Mouse (Mus musculus) ovary, postnatal 14 days (tissue): ENCODE measurements around the gene Dynlt1c.
"Not testable (repeated sequence)": the region's sequence is repeated elsewhere in the genome, so short reads cannot be mapped to it uniquely, and the experiment has no call there.

Experiments used
- DNase-seq: peaks from one replicate; pipeline ENCODE4 v3.0.0; 2022; ENCODE audit warnings: low spot score

Dynlt1c gene

DNA sequence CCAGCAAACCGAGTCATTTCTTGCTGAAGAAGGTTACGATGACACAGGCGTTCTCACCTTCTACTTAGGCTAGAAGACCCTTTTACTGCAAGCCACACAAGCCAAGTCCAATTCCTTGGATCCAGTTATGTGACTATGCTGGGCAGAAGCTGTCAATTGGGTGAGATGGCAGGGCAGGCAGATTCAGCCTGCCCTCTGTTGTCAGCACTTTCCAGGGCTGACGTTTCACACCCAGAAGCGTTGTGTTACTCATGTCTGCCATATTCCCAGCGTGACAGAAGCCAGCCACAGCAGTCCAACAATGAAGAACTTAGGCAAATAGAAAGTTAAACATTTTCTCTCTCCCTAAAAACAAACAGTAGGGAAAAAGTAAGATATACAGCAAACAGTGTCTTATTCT is 18.6 kb downstream of the Dynlt1c start:
- not testable (repeated sequence) for DNase-seq

DNA sequence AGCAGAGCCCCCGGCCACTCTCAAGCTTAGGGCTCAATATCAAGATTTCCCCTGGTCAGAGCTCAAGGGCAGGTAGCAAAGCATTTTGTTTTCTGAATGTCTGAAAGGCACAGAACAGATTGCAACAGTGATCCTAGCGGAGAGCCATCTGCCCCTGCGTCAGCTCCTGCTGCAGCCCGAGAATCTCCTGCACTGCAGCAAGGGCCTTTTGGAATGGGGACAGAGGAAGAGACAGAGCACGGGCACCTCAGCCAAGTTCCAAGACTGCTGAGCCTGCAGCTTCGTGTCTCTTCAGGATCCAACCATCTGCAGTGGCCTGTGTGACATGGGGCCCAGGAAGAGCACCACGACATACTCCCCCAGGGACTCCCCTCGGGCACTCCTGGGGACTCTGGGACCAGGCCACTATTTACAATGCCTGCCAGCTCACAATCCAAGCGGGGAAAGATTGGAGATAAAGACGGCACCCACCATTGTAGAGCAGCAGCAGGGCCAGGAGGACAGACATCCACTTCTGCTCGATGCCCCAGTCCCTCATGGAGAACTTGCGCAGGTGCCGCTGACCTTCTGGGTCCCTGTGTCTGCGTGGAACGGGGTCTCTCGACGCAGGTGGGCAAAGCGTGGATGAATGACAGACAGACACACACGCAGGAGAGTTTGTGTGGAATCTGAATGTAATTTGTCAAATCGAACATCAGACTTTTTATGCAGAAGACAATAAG is 19.4 kb downstream of the Dynlt1c start:
- DNase-seq = not testable (repeated sequence)

GRCm38 (mm10) chr17:6621976-6622375 is 20.5 kb downstream of the Dynlt1c start:
- DNase-seq = not testable (repeated sequence)

- not testable (repeated sequence) for DNase-seq
Observed at GRCm38 (mm10) chr17:6624926-6625558, 23.6 kb downstream of the Dynlt1c start.

DNA sequence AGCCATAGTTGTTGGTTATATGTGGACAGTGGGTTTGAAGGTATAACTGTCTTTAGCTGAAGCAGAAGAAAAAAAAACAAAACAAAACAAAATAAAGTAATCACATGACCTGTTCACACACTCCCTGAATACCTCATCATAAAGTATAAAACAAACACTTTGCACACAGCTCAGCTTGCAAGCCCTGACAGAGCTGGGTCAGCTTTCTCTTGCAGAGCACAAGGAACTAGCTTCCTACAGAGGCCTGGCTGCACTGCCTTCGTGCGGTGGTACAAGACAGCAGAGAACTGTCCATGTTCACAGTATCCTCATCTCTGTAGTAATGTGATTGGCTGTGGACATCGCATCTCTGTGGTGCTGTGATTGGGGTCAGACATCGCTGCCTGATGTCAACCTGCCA is 28.9 kb downstream of the Dynlt1c start:
- DNase-seq = not testable (repeated sequence)

GRCm38 (mm10) chr17:6632850-6633249 is 31.4 kb downstream of the Dynlt1c start:
- not testable (repeated sequence) for DNase-seq

DNA sequence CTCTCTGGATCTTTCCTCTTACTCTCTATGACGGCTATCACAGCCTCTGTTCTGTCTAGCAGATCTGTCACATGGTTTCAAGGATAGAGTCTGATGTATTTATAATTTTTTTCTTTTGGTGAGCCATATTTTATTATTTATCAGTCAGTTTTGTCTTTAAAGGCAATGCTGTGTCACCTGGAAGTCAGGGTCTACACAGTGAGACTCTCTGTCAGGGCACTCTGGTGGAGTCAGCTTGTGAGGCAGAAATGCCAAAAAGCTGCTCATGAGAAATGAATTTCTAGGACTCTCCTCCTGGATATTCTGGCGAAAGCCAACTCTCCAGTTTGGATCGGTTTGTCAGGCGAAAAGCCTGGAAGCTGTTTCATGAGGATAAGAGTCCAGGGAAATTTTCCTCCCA is 34.3 kb downstream of the Dynlt1c start:
- DNase-seq = not testable (repeated sequence)

- DNase-seq = no peak
Observed at GRCm38 (mm10) chr17:6636861-6637260, 35.4 kb downstream of the Dynlt1c start.

DNA sequence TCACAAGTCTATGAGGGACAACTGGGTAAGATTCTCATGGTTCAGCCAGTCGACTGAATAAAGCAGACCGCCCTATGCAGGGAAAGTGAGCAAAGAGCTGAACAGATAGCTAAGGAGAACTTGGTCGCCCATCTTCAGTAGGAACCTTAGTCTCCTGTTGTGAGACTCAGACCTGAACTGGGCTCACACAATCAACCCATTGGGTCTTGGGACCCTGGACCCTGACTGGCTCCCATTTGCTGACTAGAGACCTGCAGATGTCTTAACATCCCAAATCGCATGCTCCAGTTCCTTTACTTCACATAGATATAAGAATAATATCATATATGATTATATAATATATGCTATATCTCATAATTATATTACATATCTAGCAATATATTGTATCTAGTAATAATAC is 36.0 kb downstream of the Dynlt1c start:
- not testable (repeated sequence) for DNase-seq

DNA sequence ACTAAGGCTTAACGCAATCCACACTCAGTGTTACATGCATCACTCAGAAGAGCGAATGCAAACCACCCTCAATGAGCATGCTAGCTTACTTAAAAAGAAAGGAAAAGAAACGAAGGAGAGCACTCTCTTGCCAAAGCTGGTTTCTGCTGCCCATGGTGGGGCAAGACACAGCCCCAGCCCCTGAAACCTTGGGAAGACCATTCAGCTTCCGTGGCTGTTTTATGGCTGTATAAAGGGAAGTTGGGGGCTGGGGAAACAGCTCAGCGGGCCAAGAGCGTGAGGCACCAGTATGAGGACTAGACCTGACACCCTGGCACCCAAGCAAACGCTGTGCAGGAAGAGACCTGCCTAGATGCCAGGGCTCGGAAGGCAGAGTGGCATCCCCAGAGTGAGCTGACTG is 37.0 kb downstream of the Dynlt1c start:
- DNase-seq = not testable (repeated sequence)

DNA sequence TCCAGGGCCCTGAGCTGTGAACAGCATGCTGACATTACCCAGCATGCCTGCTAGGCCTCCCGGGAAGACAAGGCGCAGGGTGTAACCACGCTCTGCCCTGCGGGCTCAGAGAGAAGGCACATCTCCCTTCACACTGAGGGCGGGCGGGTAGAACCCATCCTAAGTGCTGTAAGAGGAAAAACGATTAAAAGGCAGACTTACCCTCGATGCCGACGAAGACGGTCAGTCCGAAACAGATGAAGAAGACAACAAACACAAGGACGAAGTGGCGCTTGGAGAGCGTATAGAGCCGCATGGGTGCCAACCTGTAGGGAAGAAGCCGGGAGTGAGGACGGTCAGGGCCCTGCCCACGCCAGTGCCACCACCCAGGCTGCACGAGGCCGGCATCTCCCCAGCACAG is 38.0 kb downstream of the Dynlt1c start:
- not testable (repeated sequence) for DNase-seq

DNA sequence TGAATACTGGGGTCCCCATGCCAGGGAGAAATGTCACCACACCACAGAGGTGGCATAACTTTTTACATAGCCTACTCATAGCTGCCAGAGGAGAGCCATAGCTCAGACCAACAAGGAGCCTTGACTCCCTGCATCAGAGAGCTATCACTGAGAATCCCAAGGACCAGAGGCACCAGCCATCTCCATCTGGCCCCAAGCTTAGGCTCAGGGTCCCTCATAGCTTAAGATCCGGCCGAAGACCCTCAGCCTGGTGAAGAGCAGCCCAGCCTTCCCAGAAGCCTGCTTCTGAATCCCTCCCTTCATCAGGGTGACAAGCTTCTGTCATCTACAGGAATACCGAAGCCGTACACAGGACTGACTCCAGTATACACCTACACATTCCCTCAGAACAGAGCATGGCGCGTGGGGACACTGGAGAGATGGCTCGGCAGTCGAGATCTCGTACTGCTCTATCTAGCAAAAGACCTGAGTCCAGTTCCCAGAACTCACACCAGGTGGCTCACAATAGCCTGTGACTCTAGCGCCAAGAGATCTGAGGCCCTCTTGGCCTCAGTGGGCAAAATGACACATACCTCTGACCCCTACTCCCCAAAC is 38.7 kb downstream of the Dynlt1c start:
- not testable (repeated sequence) for DNase-seq

DNA sequence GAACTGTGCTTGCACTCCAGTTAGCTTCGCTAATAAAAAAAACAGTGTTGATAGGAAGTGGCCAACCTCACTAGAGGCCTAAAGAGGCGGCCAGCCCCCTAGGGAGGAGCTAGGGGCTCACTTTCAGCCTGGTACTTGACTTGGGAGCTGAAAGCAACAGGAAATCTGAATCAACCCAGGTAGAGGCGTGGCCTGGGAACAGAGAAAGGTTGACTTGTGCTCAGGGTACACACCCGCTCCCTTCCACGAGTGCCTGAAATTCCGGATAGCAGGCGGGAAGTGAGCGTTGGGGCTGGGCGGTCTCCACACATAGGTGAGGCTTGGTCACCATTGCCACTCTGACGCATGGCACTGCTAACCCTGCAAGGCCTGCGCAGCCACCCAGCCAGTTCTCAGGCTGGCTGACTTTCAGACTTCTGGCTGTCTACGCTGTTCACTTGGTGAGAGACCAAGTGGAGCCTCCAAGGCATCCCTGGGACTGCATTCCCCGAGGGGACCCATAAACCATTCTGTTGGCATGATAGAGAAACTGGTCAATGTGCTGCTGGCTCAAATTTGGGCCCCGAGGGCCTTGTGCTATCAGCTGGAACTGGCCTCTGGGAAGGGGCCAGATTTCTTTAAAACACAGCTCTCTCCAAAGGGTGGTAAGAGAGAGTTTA is 39.4 kb downstream of the Dynlt1c start:
- not testable (repeated sequence) for DNase-seq

DNA sequence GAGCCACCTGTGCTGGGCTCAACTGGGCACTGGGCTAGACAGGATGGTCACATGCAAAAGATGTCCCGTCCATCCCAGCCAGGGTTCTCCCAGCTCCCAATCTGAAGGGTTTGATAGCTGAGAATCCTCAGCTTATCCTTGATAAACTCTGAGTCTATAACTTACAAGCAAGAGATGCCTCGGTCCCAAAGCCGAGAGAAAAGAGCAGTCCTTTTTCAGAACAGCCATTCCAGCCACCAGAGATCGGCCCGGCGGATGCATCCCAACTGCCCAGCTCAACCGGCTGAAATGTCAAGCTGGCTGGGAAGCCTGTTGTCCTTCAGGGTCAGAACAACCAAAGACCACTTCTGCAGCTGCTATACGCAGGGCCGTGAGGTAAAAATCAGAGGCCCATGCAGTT is 42.7 kb downstream of the Dynlt1c start:
- DNase-seq = not testable (repeated sequence)

- not testable (repeated sequence) for DNase-seq
Observed at GRCm38 (mm10) chr17:6644673-6645072, 43.2 kb downstream of the Dynlt1c start.

DNA sequence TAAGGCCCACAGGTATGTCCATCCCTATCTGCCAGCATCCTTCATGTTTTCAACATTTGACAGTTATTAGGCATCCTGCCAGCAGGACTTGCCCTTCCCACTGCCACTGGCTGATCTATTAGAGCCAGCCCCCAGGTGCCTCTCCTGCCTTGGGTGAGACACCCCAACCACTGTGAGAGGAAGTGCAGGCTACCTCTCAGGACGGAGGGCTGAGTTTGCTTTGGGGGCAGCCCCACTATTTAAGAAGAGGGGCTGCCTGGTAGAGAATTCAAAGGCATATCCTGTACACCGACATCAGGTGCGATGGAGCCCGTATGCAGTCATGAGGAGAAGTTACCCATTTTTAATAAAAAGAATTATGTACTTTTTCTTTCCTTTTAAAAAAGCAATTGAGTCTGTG is 44.2 kb downstream of the Dynlt1c start:
- DNase-seq = not testable (repeated sequence)

DNA sequence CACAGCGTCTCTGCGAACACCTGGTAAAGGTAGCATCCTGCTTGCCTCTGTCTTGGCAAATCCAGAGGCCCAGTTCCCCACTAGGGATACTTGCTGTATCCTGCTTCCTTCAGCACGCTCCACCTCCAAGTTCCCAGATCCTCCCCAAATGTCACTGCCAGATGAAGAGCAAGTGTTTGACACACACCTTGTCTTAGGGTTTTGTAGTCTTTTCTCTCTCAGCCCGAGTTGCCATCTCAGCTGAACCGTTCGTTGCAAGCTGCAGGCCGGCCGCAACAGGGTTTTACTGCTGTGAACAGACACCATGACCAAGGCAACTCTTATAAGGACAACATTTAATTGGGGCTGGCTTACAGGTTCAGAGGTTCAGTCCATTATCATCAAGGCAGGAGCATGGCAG is 45.4 kb downstream of the Dynlt1c start:
- not testable (repeated sequence) for DNase-seq

DNA sequence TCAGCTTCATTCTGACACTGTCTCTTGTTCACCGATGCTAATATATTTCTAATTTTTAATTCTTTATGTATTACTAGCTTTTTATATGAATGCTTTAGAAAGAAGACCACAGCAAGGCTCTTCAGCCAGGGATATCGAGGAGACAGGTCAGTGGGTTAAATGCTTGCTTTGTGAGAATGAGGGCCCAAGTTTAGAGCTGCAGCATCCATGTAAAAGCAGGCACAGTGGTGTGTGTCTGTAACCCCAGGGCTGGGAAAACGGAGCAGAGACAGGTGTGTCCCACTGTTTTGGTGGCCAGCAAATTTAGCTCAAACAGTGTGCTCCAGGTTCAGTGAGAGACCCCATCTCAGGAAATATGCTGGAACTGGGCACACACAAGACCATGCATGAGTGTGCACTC is 46.0 kb downstream of the Dynlt1c start:
- not testable (repeated sequence) for DNase-seq

- not testable (repeated sequence) for DNase-seq
Observed at GRCm38 (mm10) chr17:6650904-6651565, 49.6 kb downstream of the Dynlt1c start.

GRCm38 (mm10) chr17:6653341-6653946 is 52.0 kb downstream of the Dynlt1c start:
- DNase-seq = not testable (repeated sequence)

DNA sequence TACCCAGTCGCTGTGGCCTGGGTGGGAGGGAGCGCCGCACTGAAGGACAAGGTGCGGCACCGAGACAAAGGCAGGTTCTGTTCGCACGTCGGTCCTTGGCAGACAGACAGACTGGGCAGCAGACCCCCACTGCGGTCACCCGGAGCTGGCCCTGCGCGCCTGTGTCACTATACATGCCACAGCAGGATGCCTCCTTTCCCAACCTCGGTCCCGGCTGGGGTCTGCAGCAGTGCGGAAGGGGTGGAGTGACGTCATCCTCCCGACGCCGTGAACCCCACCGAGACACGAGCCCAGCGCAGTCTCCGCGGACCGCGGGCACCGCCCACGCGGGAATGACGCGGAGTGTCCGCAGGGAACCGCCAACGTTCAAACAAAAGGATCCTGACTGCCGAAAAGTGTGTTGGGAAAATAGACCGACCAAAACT is 53.6 kb downstream of the Dynlt1c start:
- DNase-seq = not testable (repeated sequence)
